In genomic region chr4:86823169-86823568, GRCm38 (mm10) we compare ENCODE assay signal across 9 mouse cellular contexts. TPM values are rescaled to one million over a fixed set of nuclear protein-coding genes. Genes with fewer than 3 reads are reported as not detected.
DNase-seq lines count a peak whose midpoint lies in the region; ATAC-seq and TF ChIP-seq lines count a peak whose summit lies in the region.
"Had no signal": no experiment of that assay in that cellular context is flagged by ENCODE, and none has a peak within 500 bp of the region (broad histone marks: within the 10 kb centered on the region; RNA-seq: fewer than 3 reads in every experiment).

No protein-coding gene starts in this region.

- no peak for ATAC-seq in hindbrain, embryonic 14.5 days (ENCODE audit: low FRiP score)
- ATAC-seq in hindbrain, embryonic 12.5 days (ENCODE audit: low FRiP score): no peak
- no peak for ATAC-seq in kidney, postnatal 0 days (replicated peaks; ENCODE audit: low FRiP score, low read depth)
- ATAC-seq in stomach, postnatal 0 days (ENCODE audit: low FRiP score, low TSS enrichment): no peak

- DNase-seq in hindbrain, embryonic 14.5 days (ENCODE audit: low spot score): peak; percentile 71
- peak; percentile 72 for DNase-seq in CD4-positive, CD25-positive, alpha-beta regulatory T cell, adult 2 months (ENCODE audit: low read depth, low spot score)
- peak; percentile 38 to 50 for DNase-seq in adrenal gland, adult 18-20 months (ENCODE audit: low spot score in 2 of 2)
- peak; percentile 25 for DNase-seq in embryo, embryonic 9.5 days (ENCODE audit: extremely low spot score)
- DNase-seq in kidney, postnatal 0 days (ENCODE audit: low spot score): peak; percentile 72
- DNase-seq in lung, postnatal 10 days: peak; percentile 78
- peak; percentile 77 for DNase-seq in stomach, postnatal 0 days (ENCODE audit: low spot score)

- no peak overlapping the region for H3K9ac ChIP-seq in hindbrain, embryonic 14.5 days
- H3K9ac ChIP-seq in hindbrain, embryonic 12.5 days: no peak overlapping the region
- no peak overlapping the region for H3K9ac ChIP-seq in kidney, postnatal 0 days (ENCODE audit: low read depth, low read length)
- no peak overlapping the region for H3K9ac ChIP-seq in stomach, postnatal 0 days (ENCODE audit: low read length)

- WGBS in hindbrain, embryonic 14.5 days: 82% methylated on average over 2 of the region's 2 CpGs
- 78% methylated on average over 2 of the region's 2 CpGs for WGBS in hindbrain, embryonic 12.5 days
- WGBS in kidney, postnatal 0 days: 78% methylated on average over 2 of the region's 2 CpGs
- WGBS in stomach, postnatal 0 days: 74% methylated on average over 2 of the region's 2 CpGs

- H3K36me3 ChIP-seq in hindbrain, embryonic 14.5 days (replicated peaks; ENCODE audit: control insufficient read depth, insufficient read depth): peaks cover 47% of the 10 kb centered on the region
- peaks cover 36% of the 10 kb centered on the region for H3K36me3 ChIP-seq in hindbrain, embryonic 12.5 days
- peaks cover 19% of the 10 kb centered on the region for H3K36me3 ChIP-seq in kidney, postnatal 0 days (ENCODE audit: insufficient read depth, low read length)
- peaks cover 21% of the 10 kb centered on the region for H3K36me3 ChIP-seq in stomach, postnatal 0 days (ENCODE audit: control insufficient read depth, insufficient read depth, low read length)

- H3K27me3 ChIP-seq in hindbrain, embryonic 14.5 days (ENCODE audit: control insufficient read depth, insufficient read depth, low read length): no peaks in the 10 kb centered on the region
- no peaks in the 10 kb centered on the region for H3K27me3 ChIP-seq in hindbrain, embryonic 12.5 days
- H3K27me3 ChIP-seq in kidney, postnatal 0 days (ENCODE audit: insufficient read depth, low read length): no peaks in the 10 kb centered on the region
- no peaks in the 10 kb centered on the region for H3K27me3 ChIP-seq in stomach, postnatal 0 days (ENCODE audit: control insufficient read depth, insufficient read depth, low read length)
- H3K27me3 ChIP-seq: megakaryocyte, embryonic 14.5 days had no signal

- TF ChIP-seq CTCF in kidney, postnatal 0 days (IDR thresholded peaks at IDR 0.05; ENCODE audit: low read depth): peak; percentile 88
- peak; percentile 85 for TF ChIP-seq CTCF in stomach, postnatal 0 days (IDR thresholded peaks at IDR 0.05; ENCODE audit: low read depth)

- H3K4me1 ChIP-seq in hindbrain, embryonic 14.5 days (replicated peaks; ENCODE audit: control insufficient read depth, insufficient read depth, low read length): no peaks in the 10 kb centered on the region
- H3K4me1 ChIP-seq in hindbrain, embryonic 12.5 days: no peaks in the 10 kb centered on the region
- H3K4me1 ChIP-seq in kidney, postnatal 0 days (replicated peaks; ENCODE audit: insufficient read depth, low read length): no peaks in the 10 kb centered on the region
- no peaks in the 10 kb centered on the region for H3K4me1 ChIP-seq in stomach, postnatal 0 days (replicated peaks; ENCODE audit: control insufficient read depth, insufficient read depth)

- H3K9me3 ChIP-seq in hindbrain, embryonic 14.5 days (ENCODE audit: control insufficient read depth, low read length): no peaks in the 10 kb centered on the region
- H3K9me3 ChIP-seq in hindbrain, embryonic 12.5 days (replicated peaks): no peaks in the 10 kb centered on the region
- no peaks in the 10 kb centered on the region for H3K9me3 ChIP-seq in kidney, postnatal 0 days (replicated peaks; ENCODE audit: low read length)
- no peaks in the 10 kb centered on the region for H3K9me3 ChIP-seq in stomach, postnatal 0 days (ENCODE audit: control insufficient read depth, low read length)
- H3K9me3 ChIP-seq: megakaryocyte, embryonic 14.5 days had no signal

- no peak overlapping the region for H3K4me2 ChIP-seq in hindbrain, embryonic 14.5 days (replicated peaks)
- H3K4me2 ChIP-seq in hindbrain, embryonic 12.5 days (replicated peaks): no peak overlapping the region
- no peak overlapping the region for H3K4me2 ChIP-seq in kidney, postnatal 0 days (ENCODE audit: low read length)
- no peak overlapping the region for H3K4me2 ChIP-seq in stomach, postnatal 0 days (replicated peaks; ENCODE audit: low read depth)

- TF ChIP-seq EP300 in stomach, postnatal 0 days (optimal IDR thresholded peaks at IDR 0.05): no peak

- no peak overlapping the region for H3K4me3 ChIP-seq in hindbrain, embryonic 14.5 days (replicated peaks; ENCODE audit: low read length)
- no peak overlapping the region for H3K4me3 ChIP-seq in hindbrain, embryonic 12.5 days
- no peak overlapping the region for H3K4me3 ChIP-seq in kidney, postnatal 0 days (replicated peaks; ENCODE audit: low read depth, low read length)
- H3K4me3 ChIP-seq in stomach, postnatal 0 days (ENCODE audit: low read depth, low read length): no peak overlapping the region
- H3K4me3 ChIP-seq: megakaryocyte, embryonic 14.5 days had no signal

- no peak overlapping the region for H3K27ac ChIP-seq in hindbrain, embryonic 14.5 days
- no peak overlapping the region for H3K27ac ChIP-seq in hindbrain, embryonic 12.5 days
- no peak overlapping the region for H3K27ac ChIP-seq in kidney, postnatal 0 days
- no peak overlapping the region for H3K27ac ChIP-seq in stomach, postnatal 0 days (replicated peaks)

RNA-seq across cellular contexts. Expression of gene Rps6, which starts 34.0 kb away (rescaled TPM):
- 427 and 444 TPM in 2 replicates for polyA plus RNA-seq in hindbrain, embryonic 14.5 days (2014; fragmentation: Nextera tagmentation; extraction: Ambion mirVana)
- polyA plus RNA-seq in hindbrain, embryonic 12.5 days (2016; fragmentation: Nextera tagmentation; extraction: Ambion mirVana): 477 and 478 TPM in 2 replicates
- total RNA-seq in adrenal gland, adult 18-20 months (2021): 100 to 1,000 TPM; 850 to 888 TPM
- polyA plus RNA-seq in kidney, postnatal 0 days (2015; fragmentation: Nextera tagmentation; extraction: Ambion mirVana): 781 TPM in 2 replicates
- polyA plus RNA-seq in stomach, postnatal 0 days (2015; fragmentation: Nextera tagmentation; extraction: Ambion mirVana): 601 and 619 TPM in 2 replicates

RNA-seq across cellular contexts. Expression of gene Acer2, which starts 51.0 kb away (rescaled TPM):
- polyA plus RNA-seq in hindbrain, embryonic 14.5 days (2014; fragmentation: Nextera tagmentation; extraction: Ambion mirVana): 18.4 and 24.6 TPM in 2 replicates
- 17.4 and 19.0 TPM in 2 replicates for polyA plus RNA-seq in hindbrain, embryonic 12.5 days (2016; fragmentation: Nextera tagmentation; extraction: Ambion mirVana)
- 10 to 100 TPM; 20.5 to 36.3 TPM for total RNA-seq in adrenal gland, adult 18-20 months (2021)
- 47.9 and 55.5 TPM in 2 replicates for polyA plus RNA-seq in kidney, postnatal 0 days (2015; fragmentation: Nextera tagmentation; extraction: Ambion mirVana)
- 15.9 and 16.2 TPM in 2 replicates for polyA plus RNA-seq in stomach, postnatal 0 days (2015; fragmentation: Nextera tagmentation; extraction: Ambion mirVana)

Comparison
In these comparisons a context has a peak if more than half of its experiments do, and no peak if none do; other contexts are left out.
1. DNase-seq: peak in every context shown above with its lines; median percentile 78 in lung, postnatal 10 days; 77 in stomach, postnatal 0 days; 72 in CD4-positive, CD25-positive, alpha-beta regulatory T cell, adult 2 months; 72 in kidney, postnatal 0 days; 71 in hindbrain, embryonic 14.5 days; 44 in adrenal gland, adult 18-20 months; 25 in embryo, embryonic 9.5 days.